Mouse (Mus musculus) erythroblast, embryonic 14.5 days (primary cell): ENCODE data around the gene Fam120b. TPM values are rescaled to one million over a fixed set of nuclear protein-coding genes. Genes with fewer than 3 reads are reported as not detected.

Experiments used
- H3K27me3 ChIP-seq: 2 replicates; pipeline ENCODE4 v1.6.1; 2012; ENCODE audit warnings: inconsistent platforms; ENCODE audit not compliant: control insufficient read depth
- H3K36me3 ChIP-seq: 2 replicates; pipeline ENCODE4 v1.6.1; 2012; ENCODE audit warnings: mild to moderate bottlenecking, inconsistent platforms; ENCODE audit not compliant: control insufficient read depth
- H3K4me1 ChIP-seq: 2 replicates; pipeline ENCODE4 v1.6.1; 2012; ENCODE audit warnings: inconsistent platforms; ENCODE audit not compliant: control insufficient read depth
- H3K4me3 ChIP-seq: replicated peaks from 2 replicates; pipeline ENCODE3; 2012; ENCODE audit warnings: moderate library complexity, mild to moderate bottlenecking, inconsistent platforms
- H3K9me3 ChIP-seq: 2 replicates; pipeline ENCODE4 v1.6.1; 2012; ENCODE audit warnings: low read length, inconsistent platforms, mixed read lengths; ENCODE audit not compliant: control insufficient read depth
- GATA1 ChIP-seq: IDR thresholded peaks from 2 replicates; pipeline ENCODE4 v1.6.1; 2012; ENCODE audit warnings: low read length, inconsistent platforms, mixed read lengths
- TAL1 ChIP-seq: IDR thresholded peaks from 3 replicates; pipeline ENCODE4 v1.6.1; 2012; ENCODE audit warnings: low read length, inconsistent platforms, mixed read lengths
- polyA plus RNA-seq: library from polyadenylated mRNA; stranded (reverse); fragments of >175 nt; gene quantifications from 2 replicates; pipeline ENCODE4 v1.2.3, GENCODE M21; 2012

Gene Fam120b
- polyA plus RNA-seq, 1 experiment: 0.04 TPM

DNA sequence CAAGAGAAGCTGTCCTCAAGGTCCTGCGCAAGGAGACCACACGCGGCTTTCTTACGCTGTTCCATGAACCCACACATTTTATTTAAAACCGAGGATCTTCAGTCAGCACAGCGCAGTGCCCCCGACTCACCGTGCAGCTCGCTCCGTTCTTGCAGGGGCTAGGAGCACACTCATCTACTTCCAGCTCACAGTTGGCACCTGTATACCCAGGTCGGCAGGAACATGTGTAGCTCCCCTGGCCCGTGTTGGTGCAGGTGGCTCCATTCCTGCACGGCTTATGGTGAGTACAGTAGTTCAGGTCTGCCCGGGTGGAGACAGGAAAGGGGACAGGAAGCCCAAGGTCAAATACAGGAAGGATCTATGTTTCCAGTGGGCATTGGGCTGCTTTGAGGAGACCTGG is 25.6 kb upstream of the Fam120b start:
- Histone ChIP-seq H3K4me1 (no peaks in the 10 kb centered on the region), H3K27me3 (peaks cover 30% of the 10 kb centered on the region), H3K9me3 (no peaks in the 10 kb centered on the region), H3K36me3 (peaks cover 5% of the 10 kb centered on the region; the same call in 1 of the 2 replicates), H3K4me3 (no peak overlapping the region)
- TF ChIP-seq TAL1 (no peak), GATA1 (no peak)

DNA sequence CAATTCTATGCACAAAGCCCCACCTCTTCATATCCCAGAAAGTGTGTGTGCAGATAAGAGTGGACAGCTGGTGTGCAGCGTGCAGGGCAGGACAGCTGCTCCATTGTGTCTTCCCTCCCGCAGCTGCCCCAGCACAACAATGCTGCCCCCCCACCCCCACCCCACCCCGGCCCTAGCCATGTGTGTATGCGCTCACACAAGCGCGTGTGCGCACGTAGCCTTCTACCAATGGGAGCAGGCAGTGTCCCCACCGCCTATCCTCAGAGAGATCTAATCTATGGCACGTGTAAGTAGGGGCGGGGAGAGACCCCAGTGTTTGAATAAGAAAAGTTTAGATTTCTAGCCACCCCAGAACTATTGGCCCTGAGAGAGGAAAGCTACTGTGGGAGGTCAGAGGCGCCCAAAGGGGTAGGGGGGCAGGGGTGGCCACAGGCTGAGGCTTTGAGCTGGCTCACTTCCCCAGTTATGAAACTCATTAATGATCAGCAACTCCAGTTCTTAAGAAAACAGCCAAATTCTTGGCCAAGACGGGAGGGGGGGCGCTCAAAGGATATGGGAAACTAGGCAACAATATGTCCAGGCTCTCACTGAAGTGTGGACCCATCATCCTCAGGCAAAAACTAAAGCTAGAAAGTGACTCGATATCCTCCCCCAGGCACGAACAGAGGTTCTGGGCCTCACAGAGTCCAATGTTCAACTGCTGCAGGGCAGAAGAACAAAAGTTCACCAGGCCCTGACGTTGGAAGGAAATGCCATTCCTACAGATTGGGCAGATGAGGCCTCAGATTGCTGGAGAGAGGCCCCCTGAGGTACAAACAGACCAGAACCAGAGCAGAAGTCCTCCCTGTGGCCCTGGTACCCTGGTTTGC is 23.8 kb upstream of the Fam120b start:
- Histone ChIP-seq H3K4me1 (peaks cover 4% of the 10 kb centered on the region), H3K4me3 (no peak overlapping the region), H3K27me3 (peaks cover 48% of the 10 kb centered on the region), H3K36me3 (peaks cover 5% of the 10 kb centered on the region; the same call in 1 of the 2 replicates), H3K9me3 (no peaks in the 10 kb centered on the region; the same call in 1 of the 2 replicates)
- TF ChIP-seq GATA1 (no peak), TAL1 (no peak)

DNA sequence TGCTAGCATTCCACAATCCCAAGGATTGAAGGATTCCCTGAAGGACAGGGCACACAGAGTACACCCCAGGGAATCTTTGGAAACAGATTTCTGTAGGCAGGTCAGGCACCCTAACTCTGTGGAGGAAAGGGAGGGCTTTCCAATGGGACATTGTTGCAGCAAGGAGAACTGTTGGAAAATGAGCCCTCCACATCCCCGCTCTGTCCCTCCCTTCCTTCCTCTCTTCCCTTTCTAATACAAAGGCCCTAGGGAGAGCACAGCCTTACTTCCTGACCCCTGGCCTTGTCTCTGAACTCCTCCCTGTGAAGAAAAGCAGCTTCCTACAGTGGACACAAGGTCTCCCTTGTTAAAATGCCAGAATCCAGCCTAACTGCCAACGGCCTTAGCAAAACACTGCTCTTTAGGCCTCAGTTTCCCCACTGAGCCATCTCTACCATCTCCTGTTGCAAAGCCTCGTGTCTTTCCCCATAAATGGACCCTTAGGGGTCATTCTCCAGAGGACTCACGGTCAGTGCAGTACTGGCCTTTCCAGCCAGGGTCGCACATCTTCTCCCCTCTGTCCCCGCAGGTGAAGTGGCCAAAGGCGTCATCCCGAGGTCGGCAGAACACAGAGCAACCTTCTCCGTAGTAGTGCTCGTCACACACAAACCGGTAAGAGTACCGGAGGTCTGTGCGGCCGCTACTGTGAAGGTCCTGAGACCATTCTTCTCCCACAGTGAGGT is 22.9 kb upstream of the Fam120b start:
- H3K36me3 ChIP-seq: peaks cover 5% of the 10 kb centered on the region; the same call in 1 of the 2 replicates
- H3K4me3 ChIP-seq: no peak overlapping the region
- no peaks in the 10 kb centered on the region; the same call in 1 of the 2 replicates for H3K9me3 ChIP-seq
- peaks cover 57% of the 10 kb centered on the region for H3K27me3 ChIP-seq
- TF ChIP-seq GATA1 (no peak), TAL1 (no peak)
- H3K4me1 ChIP-seq: peaks cover 4% of the 10 kb centered on the region

DNA sequence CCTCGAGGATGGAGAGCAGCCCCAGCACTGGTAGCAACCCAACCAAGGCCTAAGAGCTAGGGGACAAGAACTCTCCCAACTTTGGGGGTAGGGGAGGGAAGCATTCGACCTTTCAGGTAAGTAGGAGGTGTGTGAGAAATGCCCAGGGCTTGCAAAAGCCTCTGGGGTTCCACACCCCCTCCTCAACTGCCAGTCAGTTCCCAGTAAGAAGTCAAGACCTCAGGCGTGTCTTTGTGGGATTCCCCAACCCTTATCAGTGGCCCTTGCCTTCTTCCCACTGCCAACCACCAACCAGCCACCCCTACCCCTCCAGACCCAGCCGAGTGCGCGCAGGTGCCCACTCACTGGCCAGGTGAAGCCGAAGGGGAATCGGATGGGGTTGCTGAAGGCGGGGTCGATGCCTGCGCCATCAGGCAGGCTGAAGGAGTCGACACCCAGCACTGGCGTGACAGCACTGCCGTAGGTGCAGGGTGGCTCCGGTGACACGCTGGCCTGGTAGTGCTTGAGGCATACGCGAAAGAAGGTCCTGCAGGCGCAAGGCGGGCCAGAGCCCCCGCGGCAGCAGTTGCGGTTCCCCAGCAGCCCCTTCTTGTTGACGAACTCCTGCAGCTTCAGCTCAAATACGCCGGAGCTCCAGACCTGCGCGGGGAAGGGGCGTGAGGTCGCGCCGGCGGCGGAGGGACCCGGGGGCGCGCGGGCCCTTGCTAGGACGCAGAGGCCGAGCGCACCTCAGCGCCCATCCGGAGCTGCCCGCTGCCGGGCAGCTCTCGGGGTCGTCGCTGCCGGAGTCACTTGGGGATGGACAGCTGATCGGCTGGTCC is 21.5 kb upstream of the Fam120b start:
- Histone ChIP-seq H3K9me3 (no peaks in the 10 kb centered on the region; the same call in 1 of the 2 replicates), H3K36me3 (peaks cover 2% of the 10 kb centered on the region; the same call in 1 of the 2 replicates), H3K4me1 (peaks cover 4% of the 10 kb centered on the region), H3K27me3 (peaks cover 71% of the 10 kb centered on the region), H3K4me3 (peak overlapping the region; percentile 50)
- TF ChIP-seq GATA1: no peak

DNA sequence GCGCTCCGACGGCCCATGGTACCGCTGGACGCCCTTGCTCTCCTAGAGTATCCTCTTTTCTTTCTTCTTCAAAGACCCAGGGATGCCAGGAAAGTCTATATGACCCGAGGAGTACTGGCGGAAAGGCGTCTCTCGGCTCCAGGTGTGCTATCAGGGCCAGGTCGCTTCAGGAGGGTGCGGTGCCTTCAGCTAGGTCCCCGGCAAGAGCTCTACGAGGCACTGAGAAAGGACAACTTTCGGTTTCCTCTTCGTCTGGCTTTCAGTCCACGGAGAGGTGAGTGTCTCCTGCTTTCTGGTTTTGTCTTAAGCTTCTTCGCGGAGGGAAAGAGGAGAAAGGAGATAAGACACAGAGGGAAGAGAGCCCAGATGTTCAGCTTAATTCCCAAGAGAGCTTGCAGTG is 20.8 kb upstream of the Fam120b start:
- Histone ChIP-seq H3K9me3 (no peaks in the 10 kb centered on the region; the same call in 1 of the 2 replicates), H3K4me3 (peak overlapping the region; percentile 50), H3K27me3 (peaks cover 78% of the 10 kb centered on the region), H3K36me3 (peaks cover 2% of the 10 kb centered on the region; the same call in 1 of the 2 replicates), H3K4me1 (peaks cover 4% of the 10 kb centered on the region)
- no peak for TF ChIP-seq TAL1
- no peak for TF ChIP-seq GATA1

DNA sequence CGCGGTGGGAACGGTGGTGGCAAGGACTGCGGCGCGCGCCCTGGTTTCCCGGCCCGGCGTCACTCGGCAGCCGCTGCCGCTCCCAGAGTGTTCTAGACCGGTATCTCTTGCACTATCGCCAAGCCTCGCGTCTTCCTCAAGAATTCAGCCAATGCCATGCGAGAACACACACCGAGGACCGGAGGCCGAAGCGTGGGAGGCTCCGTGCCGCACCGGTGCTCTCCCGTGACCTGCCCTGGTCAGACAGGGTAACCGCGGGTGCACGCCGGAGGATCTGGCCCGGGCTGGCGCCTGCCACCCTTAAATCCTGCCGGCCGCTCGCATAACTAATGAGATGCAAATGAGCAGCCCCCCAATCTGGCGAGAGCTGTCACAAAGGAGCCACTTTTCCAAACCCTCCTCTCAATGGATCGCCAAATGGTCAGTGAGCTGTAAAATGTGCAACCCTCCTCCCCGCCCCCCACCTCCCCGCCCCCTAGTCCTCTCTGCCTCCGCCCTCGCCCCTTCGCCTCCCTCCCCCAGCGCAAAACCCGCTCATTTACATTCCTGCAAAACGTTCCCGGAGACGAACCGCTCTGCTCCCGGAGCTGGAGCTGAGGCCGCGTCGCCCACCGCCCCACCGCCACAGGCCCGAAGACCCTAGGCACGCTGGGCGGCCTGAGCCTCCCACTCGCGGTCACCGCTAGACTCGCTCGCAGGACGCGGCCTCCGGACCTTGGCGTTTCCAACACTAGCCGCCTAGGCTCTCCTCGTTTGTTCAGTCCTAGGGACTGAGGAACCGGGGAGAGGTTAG is 20.1 kb upstream of the Fam120b start:
- peaks cover 4% of the 10 kb centered on the region for H3K4me1 ChIP-seq
- H3K36me3 ChIP-seq: no peaks in the 10 kb centered on the region
- TF ChIP-seq TAL1: no peak
- TF ChIP-seq GATA1: no peak
- H3K27me3 ChIP-seq: peaks cover 85% of the 10 kb centered on the region
- H3K9me3 ChIP-seq: no peaks in the 10 kb centered on the region; the same call in 1 of the 2 replicates
- peak overlapping the region; percentile 50 for H3K4me3 ChIP-seq

DNA sequence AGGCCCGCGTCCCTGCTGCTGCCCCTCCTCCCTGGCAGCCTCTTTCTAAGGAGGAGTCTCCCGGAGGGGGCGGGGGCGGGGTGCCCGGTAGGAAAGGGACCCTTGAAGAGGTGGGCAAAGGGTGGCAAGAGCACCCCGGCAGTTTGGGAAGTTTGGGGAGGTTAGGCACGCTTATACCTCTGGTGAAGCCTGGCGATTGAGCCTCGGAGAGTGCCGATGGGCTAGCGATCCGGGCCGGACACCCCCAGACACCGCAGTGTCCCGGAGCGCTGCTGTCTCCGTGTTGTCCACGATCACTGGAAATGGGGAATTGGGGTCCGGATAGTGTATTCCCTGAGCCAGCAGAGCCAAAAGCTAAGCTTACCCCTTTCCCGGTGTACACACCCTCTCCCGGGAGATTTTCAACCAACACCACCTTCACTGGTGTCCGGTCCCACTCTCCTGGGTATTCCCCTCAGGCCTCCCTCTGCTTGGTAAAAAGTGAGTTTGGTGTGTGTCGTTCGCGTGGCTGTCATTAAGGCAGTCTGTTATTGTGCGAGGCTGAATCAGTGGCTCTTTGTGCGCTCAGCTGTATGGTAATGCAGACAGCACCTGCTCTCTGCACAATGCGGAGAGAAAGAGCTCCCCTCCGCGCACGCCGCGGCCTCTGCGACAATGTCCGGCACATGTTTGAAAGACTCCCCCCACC is 19.4 kb upstream of the Fam120b start, which contains the start of gene Dll1:
Gene Dll1, minus strand, starts transcription at position 379 of the 688 bp plus-strand sequence.
- Histone ChIP-seq H3K4me3 (peak within 1 kb of the TSS; percentile 50), H3K36me3 (no peaks in the 10 kb centered on the region), H3K27me3 (peaks cover 92% of the 10 kb centered on the region), H3K4me1 (peaks cover 4% of the 10 kb centered on the region), H3K9me3 (no peaks in the 10 kb centered on the region; the same call in 1 of the 2 replicates)
- no peak for TF ChIP-seq GATA1

DNA sequence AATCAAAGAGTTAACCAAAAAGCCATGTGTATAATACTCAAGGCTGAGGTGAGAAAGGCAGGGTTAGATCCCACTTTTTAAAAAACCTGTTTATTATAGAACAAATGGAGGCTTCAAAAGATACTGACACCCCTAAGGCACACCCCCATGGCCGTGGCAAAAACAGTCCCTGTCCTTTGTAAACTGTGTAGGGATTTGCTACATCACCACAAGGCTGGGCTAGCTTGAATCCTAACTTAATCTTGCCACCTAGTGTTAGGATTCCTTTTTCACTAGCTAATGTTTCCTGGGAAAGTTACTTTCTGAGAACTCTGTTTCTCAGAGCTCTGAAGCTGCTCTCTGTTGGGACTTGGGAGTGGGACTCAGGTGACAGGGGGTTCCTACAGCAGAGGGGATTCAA is 18.1 kb upstream of the Fam120b start:
- no peaks in the 10 kb centered on the region; the same call in 1 of the 2 replicates for H3K9me3 ChIP-seq
- TF ChIP-seq GATA1 (no peak), TAL1 (no peak)
- H3K36me3 ChIP-seq: no peaks in the 10 kb centered on the region
- peaks cover 98% of the 10 kb centered on the region for H3K27me3 ChIP-seq
- H3K4me1 ChIP-seq: peaks cover 4% of the 10 kb centered on the region
- no peak overlapping the region for H3K4me3 ChIP-seq
